Mouse (Mus musculus): ENCODE data around the gene Sp1. TPM values are rescaled to one million over a fixed set of nuclear protein-coding genes. Genes with fewer than 3 reads are reported as not detected.

The Sp1 gene
- polyA plus RNA-seq, 1 experiment from 2014 or later: 10.6 TPM

GRCm38 (mm10) chr15:102420986-102421385 is 15.0 kb downstream of the Sp1 start:
- no peak for ATAC-seq (ENCODE audit: borderline replicate concordance, extremely low read depth, low FRiP score, low TSS enrichment)
- Histone ChIP-seq H3K27ac (no peak overlapping the region), H3K4me1 (no peaks in the 10 kb centered on the region), H3K4me2 (no peak overlapping the region), H3K36me3 (peaks cover 28% of the 10 kb centered on the region), H3K27me3 (no peaks in the 10 kb centered on the region), H3K4me3 (no peak overlapping the region), H3K9me3 (no peaks in the 10 kb centered on the region), H3K9ac (no peak overlapping the region)
- WGBS: 55% methylated on average over 1 of the region's 1 CpGs

- no peak for ATAC-seq (ENCODE audit: borderline replicate concordance, extremely low read depth, low FRiP score, low TSS enrichment)
- H3K9ac ChIP-seq: no peak overlapping the region
Observed at GRCm38 (mm10) chr15:102421437-102421836, 15.5 kb downstream of the Sp1 start.

GRCm38 (mm10) chr15:102423602-102424240 is 17.8 kb downstream of the Sp1 start:
- Histone ChIP-seq H3K4me1 (no peaks in the 10 kb centered on the region), H3K36me3 (peaks cover 49% of the 10 kb centered on the region), H3K9ac (no peak overlapping the region), H3K4me3 (no peak overlapping the region), H3K9me3 (no peaks in the 10 kb centered on the region), H3K4me2 (no peak overlapping the region), H3K27ac (no peak overlapping the region), H3K27me3 (no peaks in the 10 kb centered on the region)
- WGBS: 92% methylated on average over 2 of the region's 2 CpGs
- no peak for ATAC-seq (ENCODE audit: borderline replicate concordance, extremely low read depth, low FRiP score, low TSS enrichment)

More at GRCm38 (mm10) chr15:102421437-102421836, 15.5 kb downstream of the Sp1 start:
- no peaks in the 10 kb centered on the region for H3K27me3 ChIP-seq
- whole genome bisulfite sequencing: 54% methylated on average over 3 of the region's 3 CpGs
- no peak overlapping the region for H3K4me2 ChIP-seq
- no peaks in the 10 kb centered on the region for H3K4me1 ChIP-seq
- no peaks in the 10 kb centered on the region for H3K9me3 ChIP-seq
- peaks cover 33% of the 10 kb centered on the region for H3K36me3 ChIP-seq
- H3K27ac ChIP-seq: no peak overlapping the region
- no peak overlapping the region for H3K4me3 ChIP-seq

- WGBS: 73% methylated on average over 2 of the region's 2 CpGs
- Histone ChIP-seq H3K9me3 (no peaks in the 10 kb centered on the region), H3K9ac (no peak overlapping the region), H3K4me2 (no peak overlapping the region), H3K27me3 (no peaks in the 10 kb centered on the region), H3K27ac (no peak overlapping the region), H3K4me1 (no peaks in the 10 kb centered on the region), H3K4me3 (no peak overlapping the region), H3K36me3 (peaks cover 53% of the 10 kb centered on the region)
- no peak for ATAC-seq (ENCODE audit: borderline replicate concordance, extremely low read depth, low FRiP score, low TSS enrichment)
Observed at GRCm38 (mm10) chr15:102424657-102425056, 18.7 kb downstream of the Sp1 start.

GRCm38 (mm10) chr15:102426963-102427362 is 21.0 kb downstream of the Sp1 start:
- ATAC-seq (ENCODE audit: borderline replicate concordance, extremely low read depth, low FRiP score, low TSS enrichment): no peak
- Histone ChIP-seq H3K9ac (no peak overlapping the region), H3K4me1 (no peaks in the 10 kb centered on the region), H3K4me3 (no peak overlapping the region), H3K27me3 (no peaks in the 10 kb centered on the region), H3K9me3 (no peaks in the 10 kb centered on the region), H3K36me3 (peaks cover 74% of the 10 kb centered on the region), H3K4me2 (no peak overlapping the region), H3K27ac (no peak overlapping the region)
- 96% methylated on average over 1 of the region's 1 CpGs for WGBS

GRCm38 (mm10) chr15:102432046-102432445 is 26.1 kb downstream of the Sp1 start:
- H3K4me3 ChIP-seq: no peak overlapping the region
- no peak for ATAC-seq (ENCODE audit: borderline replicate concordance, extremely low read depth, low FRiP score, low TSS enrichment)
- H3K27me3 ChIP-seq: no peaks in the 10 kb centered on the region
- no peaks in the 10 kb centered on the region for H3K4me1 ChIP-seq
- H3K4me2 ChIP-seq: no peak overlapping the region
- no peaks in the 10 kb centered on the region for H3K9me3 ChIP-seq
- peaks cover 77% of the 10 kb centered on the region for H3K36me3 ChIP-seq
- no peak overlapping the region for H3K27ac ChIP-seq
- 85% methylated on average over 1 of the region's 1 CpGs for WGBS
- H3K9ac ChIP-seq: no peak overlapping the region

- Histone ChIP-seq H3K4me1 (no peaks in the 10 kb centered on the region), H3K27ac (no peak overlapping the region), H3K27me3 (no peaks in the 10 kb centered on the region), H3K9ac (no peak overlapping the region), H3K4me3 (no peak overlapping the region), H3K36me3 (peaks cover 68% of the 10 kb centered on the region), H3K4me2 (no peak overlapping the region), H3K9me3 (no peaks in the 10 kb centered on the region)
- no peak for ATAC-seq (ENCODE audit: borderline replicate concordance, extremely low read depth, low FRiP score, low TSS enrichment)
- 87% methylated on average over 4 of the region's 4 CpGs for WGBS
Observed at GRCm38 (mm10) chr15:102433173-102433572, 27.2 kb downstream of the Sp1 start.

GRCm38 (mm10) chr15:102442490-102442889 is 36.5 kb downstream of the Sp1 start:
- no peaks in the 10 kb centered on the region for H3K27me3 ChIP-seq
- H3K4me1 ChIP-seq: peaks cover 4% of the 10 kb centered on the region; the same call in 1 of the 2 replicates
- H3K9ac ChIP-seq: no peak overlapping the region
- no peak overlapping the region for H3K27ac ChIP-seq
- ATAC-seq (ENCODE audit: borderline replicate concordance, extremely low read depth, low FRiP score, low TSS enrichment): no peak
- no peak overlapping the region for H3K4me3 ChIP-seq
- H3K36me3 ChIP-seq: no peaks in the 10 kb centered on the region
- no peak overlapping the region for H3K4me2 ChIP-seq
- no peaks in the 10 kb centered on the region for H3K9me3 ChIP-seq
- 45% methylated on average over 2 of the region's 2 CpGs for WGBS

GRCm38 (mm10) chr15:102445146-102445545 is 39.2 kb downstream of the Sp1 start, which contains the start of gene Amhr2:
TSS of gene Amhr2 (plus strand) at chr15:102445367.
- peaks cover 4% of the 10 kb centered on the region; the same call in 1 of the 2 replicates for H3K4me1 ChIP-seq
- H3K36me3 ChIP-seq: no peaks in the 10 kb centered on the region
- H3K9ac ChIP-seq: no peak within 1 kb of the TSS
- H3K27ac ChIP-seq: no peak within 1 kb of the TSS
- no peak within 1 kb of the TSS for H3K4me3 ChIP-seq
- no peak within 1 kb of the TSS for H3K4me2 ChIP-seq
- ATAC-seq (ENCODE audit: borderline replicate concordance, extremely low read depth, low FRiP score, low TSS enrichment): no peak; the same call in 1 of the 2 replicates
- WGBS: 56% methylated on average over 8 of the region's 8 CpGs
- no peaks in the 10 kb centered on the region for H3K27me3 ChIP-seq
- H3K9me3 ChIP-seq: no peaks in the 10 kb centered on the region

- no peaks in the 10 kb centered on the region for H3K36me3 ChIP-seq
- 23% methylated on average over 5 of the region's 6 CpGs for WGBS
- no peak overlapping the region for H3K4me3 ChIP-seq
- peaks cover 4% of the 10 kb centered on the region; the same call in 1 of the 2 replicates for H3K4me1 ChIP-seq
- H3K9me3 ChIP-seq: no peaks in the 10 kb centered on the region
- ATAC-seq (ENCODE audit: borderline replicate concordance, extremely low read depth, low FRiP score, low TSS enrichment): no peak
- H3K9ac ChIP-seq: no peak overlapping the region
- no peak overlapping the region for H3K27ac ChIP-seq
- no peak overlapping the region for H3K4me2 ChIP-seq
- H3K27me3 ChIP-seq: no peaks in the 10 kb centered on the region
Observed at GRCm38 (mm10) chr15:102446448-102446847, 40.5 kb downstream of the Sp1 start.

- Histone ChIP-seq H3K4me1 (peaks cover 4% of the 10 kb centered on the region), H3K9me3 (no peaks in the 10 kb centered on the region), H3K4me3 (no peak overlapping the region), H3K9ac (no peak overlapping the region), H3K27me3 (no peaks in the 10 kb centered on the region), H3K4me2 (no peak overlapping the region), H3K27ac (no peak overlapping the region), H3K36me3 (no peaks in the 10 kb centered on the region)
- WGBS: 42% methylated on average over 8 of the region's 8 CpGs
- no peak for ATAC-seq (ENCODE audit: borderline replicate concordance, extremely low read depth, low FRiP score, low TSS enrichment)
Observed at GRCm38 (mm10) chr15:102449366-102449765, 43.4 kb downstream of the Sp1 start.

GRCm38 (mm10) chr15:102450928-102451327 is 45.0 kb downstream of the Sp1 start:
- Histone ChIP-seq H3K27ac (no peak overlapping the region), H3K4me2 (0 out of 2 replicates have a peak overlapping the region, but pooled peaks have one; percentile 1), H3K4me1 (peaks cover 4% of the 10 kb centered on the region), H3K36me3 (no peaks in the 10 kb centered on the region), H3K9me3 (no peaks in the 10 kb centered on the region), H3K9ac (no peak overlapping the region), H3K27me3 (no peaks in the 10 kb centered on the region), H3K4me3 (no peak overlapping the region)
- WGBS: 34% methylated on average over 7 of the region's 7 CpGs
- ATAC-seq (ENCODE audit: borderline replicate concordance, extremely low read depth, low FRiP score, low TSS enrichment): no peak
